Mouse (Mus musculus) heart, adult 18-20 months (tissue): ENCODE results near the gene Tmtc4. TPM values are rescaled to one million over a fixed set of nuclear protein-coding genes. Genes with fewer than 3 reads are reported as not detected.

ENCODE experiments used
- DNase-seq, 2 experiments: peaks; one replicate each; pipeline ENCODE4 v3.0.0; 2021 to 2022; ENCODE audit warnings: mixed read lengths in 1 of 2
- total RNA-seq, 2 experiments: library from RNA; stranded (reverse); gene quantifications; 2 replicates each; pipeline ENCODE4 v1.2.3; 2021

Gene Tmtc4
- total RNA-seq, 2 experiments from 2014 or later: 10.2 TPM

DNA sequence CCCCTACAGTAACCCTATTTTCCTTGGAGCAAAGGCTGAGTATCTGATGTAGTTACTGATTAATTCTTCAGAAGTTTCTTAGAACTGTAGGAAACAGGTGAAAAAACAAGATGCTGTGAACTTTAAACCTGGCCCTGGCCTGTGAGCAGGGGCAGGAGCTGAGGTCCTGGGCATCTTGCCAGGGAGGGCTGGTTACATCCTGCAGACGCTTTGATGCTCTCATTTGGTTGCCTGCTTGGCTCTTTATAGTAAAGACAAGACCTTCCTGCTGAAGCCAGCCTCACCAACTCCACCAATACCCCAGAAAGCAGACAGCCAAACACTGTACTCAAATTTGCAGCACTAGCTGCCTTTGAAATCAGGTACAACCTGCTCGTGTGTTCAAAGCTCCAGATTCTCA is 81.7 kb downstream of the Tmtc4 start:
- peak; percentile 23 to 40 for DNase-seq

DNA sequence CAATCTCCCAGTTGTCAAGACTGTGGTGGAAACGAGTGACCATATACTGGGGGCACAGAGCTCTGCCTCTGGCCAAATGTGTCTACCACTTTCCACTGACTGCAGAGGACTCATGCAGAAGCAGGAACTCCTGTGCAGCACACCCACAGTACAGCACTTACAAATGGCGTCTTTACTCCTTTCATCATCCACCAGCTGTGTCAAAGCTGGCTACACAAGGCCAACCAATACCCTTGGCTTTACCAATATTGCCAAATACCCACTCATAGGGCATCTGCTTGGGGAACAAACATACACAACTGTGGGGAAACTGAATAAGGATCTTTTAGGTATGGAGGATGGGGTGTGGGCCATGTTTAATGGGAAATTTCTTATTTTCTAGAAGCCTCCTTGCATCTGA is 82.1 kb downstream of the Tmtc4 start:
- DNase-seq: no peak

DNA sequence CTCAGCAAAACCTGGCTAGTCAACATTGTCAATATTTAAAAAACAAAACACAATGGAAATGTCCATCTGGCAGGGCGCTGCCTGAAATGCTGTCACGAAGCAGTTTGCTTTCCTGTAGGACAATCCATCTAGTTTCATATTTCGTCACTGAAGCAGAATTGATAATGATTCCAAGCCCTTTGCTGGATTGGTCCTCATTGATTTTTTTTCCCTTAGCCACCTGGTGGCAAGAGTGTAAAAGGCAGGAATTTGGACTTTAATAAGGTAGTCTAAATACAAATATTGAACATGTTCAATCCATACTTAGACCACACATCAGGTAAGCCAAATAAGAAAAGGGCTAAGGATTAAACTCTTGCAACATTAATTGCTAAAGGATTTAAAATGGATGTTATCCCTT is 82.7 kb downstream of the Tmtc4 start:
- no peak for DNase-seq

DNA sequence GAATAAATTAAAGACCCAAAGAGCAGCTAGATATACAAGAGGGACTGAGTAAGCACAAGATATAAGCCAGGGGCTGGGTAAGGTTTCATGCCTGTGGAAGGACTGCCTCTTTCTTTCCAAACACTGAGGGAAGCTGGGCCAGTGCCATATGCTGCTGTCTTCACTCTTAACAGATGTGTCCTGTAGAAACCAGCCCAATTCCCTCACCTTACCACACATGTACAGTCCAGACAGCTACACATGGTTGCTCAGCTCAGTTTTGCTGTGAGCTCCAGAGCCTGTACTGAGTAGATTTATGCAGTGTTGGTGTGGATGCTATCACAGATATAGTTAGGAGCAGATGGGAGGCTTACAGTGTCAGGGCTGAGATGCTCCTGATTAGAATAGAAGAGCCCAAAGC is 83.2 kb downstream of the Tmtc4 start:
- no peak for DNase-seq

DNA sequence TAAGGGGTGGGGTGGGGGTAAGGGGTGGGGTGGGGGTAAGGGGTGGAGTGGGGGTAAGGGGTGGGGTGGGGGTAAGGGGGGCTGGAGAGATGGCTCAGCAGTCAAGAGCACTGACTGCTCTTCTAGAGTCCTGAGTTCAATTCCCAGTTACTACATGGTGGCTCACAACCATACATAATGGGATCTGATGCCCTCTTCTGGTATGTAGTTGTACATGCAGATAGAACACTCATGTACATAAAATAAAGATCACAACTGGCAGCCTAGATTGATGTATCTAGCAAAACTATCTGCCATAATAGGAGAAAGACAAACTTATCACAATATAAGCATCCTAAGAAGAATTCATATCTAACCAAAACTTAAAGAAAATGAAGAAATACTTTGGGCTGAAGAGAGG is 85.3 kb downstream of the Tmtc4 start:
- no peak for DNase-seq

DNA sequence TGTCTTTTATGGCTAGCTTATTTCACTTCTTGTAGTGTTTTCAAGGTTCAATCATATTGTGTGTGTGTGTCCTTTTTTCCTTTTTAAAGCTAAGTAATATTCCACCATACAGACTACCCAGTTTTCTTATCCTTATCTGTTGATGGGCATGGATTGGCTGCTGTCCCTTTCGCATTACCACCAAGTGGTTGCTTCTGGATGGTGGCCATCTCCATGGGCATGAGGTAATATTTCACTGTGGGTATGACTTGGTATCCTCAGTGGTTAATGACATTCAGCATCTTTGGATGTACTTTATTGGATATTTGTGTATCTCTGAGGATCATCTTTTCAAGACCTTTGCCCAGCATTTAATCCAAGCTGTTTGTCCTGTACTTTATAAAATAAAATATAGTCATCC is 87.7 kb downstream of the Tmtc4 start:
- DNase-seq: no peak

DNA sequence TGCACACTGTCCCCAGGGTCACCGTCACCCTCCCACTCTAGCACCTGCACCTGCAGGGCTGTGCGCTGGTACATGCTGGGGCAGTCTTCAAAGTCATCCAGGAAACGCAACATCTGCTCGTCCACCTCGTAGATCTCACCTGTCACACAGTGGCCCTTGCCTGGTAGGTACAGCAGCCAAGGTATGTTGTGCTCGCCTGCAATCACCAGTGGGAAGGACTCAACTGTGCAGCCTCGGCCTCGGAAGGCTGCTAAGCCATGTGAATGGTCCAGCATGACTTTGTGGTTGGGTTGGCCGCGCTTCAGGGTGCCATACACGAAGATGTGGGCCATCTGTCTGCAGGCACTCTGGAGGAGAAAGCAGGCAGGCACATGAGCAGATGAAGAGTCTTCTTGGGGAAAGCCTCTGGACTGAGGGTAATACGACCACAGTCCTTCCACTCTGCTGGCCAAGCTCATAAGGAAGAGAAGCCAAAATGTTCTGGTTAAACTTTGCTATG is 92.3 kb downstream of the Tmtc4 start:
- DNase-seq: no peak

DNA sequence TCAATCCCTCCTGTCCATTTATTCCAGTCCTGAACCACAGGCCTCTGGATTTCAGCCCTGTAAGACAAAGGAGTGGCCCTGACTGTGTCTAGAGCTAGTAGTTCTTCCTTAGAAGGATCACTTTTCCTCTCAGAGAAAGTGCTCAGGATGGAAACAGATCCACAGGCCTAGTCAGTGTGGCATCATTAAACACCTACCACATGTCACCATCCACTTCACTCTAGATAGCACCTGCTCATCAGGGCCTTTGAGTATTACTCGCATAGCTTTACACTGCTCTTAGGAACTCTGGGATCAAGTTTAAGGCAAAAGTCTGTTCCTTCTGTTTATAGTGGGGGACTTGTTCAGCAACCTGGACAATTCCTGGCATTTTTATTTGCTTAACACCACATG is 95.4 kb downstream of the Tmtc4 start:
- DNase-seq: no peak

DNA sequence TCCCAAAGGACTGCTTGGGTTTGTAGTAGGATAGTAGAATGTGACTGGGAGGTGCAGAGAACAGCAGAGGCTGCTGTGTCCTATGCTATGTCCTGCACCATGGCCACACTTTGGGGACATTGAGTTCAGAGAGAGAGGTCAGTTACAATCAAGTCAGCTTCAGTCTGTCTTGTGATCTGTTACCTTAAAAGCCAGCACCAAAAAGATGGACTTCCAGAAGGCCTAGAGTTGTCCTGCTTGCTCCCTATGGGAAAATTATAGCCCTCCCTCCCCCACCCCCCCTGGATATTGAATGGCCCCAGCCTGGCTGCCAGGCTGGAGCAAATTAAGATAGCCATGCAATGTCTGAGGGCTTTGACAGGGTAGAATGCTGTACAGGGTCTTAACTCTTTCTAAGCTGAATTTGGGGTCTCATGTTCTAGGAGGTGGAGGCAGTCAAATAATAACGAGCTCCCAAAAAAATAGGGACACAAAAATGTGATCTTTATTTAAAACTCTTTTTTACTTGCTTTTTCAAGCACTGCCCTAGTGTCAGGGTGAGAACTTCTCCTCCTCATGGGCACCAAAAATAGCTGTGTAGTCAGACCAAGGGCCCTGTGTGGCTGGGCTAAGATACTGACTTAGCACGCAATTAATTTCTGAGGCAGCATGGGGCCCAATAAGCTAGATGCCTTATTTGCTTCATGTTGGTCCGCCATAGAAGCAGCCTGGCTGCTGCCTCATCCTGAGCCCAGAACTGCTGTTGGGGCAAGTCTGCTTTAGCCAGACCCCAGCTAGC is 95.9 kb downstream of the Tmtc4 start:
- DNase-seq: no peak

DNA sequence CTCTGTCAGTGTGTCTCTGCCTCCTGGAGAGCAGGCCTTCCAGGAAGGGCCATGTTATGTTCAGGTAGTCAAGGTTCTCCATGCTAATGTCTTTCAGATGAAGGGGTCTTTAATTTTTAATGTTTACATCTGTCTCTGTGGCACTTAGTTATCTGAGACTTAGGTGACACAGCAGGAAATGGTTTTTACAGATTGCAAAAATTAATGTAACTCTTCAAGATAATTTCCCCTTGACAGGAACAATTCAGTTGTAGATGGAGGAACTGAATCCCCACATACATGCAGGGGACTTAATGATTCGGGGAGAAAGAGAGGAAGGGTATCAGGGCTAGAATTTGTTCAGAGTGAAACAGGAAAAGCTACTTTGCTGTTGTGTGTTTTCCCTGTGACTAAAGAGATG is 96.6 kb downstream of the Tmtc4 start:
- DNase-seq: no peak

DNA sequence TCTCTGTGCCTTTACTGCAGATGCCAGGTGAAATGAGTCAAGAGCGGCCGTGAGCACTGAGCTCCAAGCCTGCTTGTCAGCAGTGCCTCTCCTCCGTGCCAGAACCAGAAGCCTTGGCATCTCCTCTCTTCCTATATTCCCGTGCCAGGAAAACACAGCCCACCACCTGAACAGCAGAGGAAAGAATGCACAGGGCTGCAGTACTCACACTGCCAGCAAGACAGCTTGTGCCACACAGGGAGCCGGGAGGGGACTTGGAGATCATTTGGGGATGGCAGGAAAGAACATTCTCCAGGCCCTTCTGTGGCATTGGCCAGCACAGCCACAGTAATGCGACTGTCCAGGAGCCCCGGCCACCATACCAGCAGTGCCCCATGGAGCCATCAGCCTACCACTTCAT is 97.9 kb downstream of the Tmtc4 start:
- DNase-seq: peak; percentile 29 to 40

DNA sequence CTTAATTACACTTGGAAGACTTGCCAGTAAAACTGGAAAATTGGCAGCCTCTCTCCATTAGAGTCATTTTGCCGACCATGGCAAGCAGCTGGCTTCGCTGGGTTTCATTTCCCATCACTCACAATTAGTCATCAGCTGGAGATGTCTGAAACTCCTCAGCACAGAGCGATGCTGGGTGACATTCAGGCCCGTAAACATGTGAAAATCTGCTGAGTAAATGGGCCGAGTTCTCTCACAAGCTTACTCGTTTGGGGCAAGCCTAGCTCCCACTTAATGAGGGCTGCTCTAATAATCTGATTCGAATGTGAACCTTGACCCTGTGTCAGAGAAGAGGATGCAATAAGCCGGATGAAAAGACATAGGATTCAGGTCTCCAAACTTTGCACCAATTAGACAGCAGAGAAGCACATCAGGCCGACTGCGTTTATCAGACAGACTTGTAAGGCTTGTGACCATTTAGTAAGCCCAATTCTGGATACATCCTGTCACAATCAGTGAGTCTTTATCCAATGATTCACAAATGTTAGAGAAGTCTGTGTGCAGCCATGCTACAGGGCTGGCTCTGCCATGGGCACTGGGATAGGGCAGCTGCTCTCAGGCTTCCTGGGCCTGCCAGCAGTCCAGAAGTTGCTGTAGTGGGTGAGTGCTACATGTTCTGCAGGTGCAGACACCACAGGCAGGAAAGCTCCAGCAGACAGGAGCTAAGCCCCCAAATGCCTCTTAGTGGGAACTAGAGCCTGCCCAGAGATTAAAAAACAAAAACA is 99.8 kb downstream of the Tmtc4 start:
- DNase-seq: peak; percentile 18 to 19

DNA sequence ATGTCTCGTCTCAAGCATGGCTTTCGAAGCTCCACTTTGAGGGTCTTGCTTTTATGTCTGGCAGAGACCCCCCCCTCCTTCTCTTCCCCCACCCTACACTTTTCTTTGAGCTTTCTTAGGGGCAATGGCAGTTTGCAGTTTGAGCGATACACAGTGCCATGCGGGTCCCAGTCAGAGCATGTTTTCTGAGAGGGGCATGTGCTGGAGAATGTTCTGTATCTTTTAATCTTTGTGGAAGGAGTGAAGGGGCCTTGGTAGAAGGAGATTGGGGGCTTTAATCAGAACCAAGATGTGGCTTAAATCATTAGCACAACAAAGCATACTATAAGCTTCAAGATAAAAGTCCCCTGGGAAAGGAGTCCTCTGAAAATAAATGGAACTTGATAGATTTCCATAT is 100.4 kb downstream of the Tmtc4 start:
- DNase-seq: no peak

DNA sequence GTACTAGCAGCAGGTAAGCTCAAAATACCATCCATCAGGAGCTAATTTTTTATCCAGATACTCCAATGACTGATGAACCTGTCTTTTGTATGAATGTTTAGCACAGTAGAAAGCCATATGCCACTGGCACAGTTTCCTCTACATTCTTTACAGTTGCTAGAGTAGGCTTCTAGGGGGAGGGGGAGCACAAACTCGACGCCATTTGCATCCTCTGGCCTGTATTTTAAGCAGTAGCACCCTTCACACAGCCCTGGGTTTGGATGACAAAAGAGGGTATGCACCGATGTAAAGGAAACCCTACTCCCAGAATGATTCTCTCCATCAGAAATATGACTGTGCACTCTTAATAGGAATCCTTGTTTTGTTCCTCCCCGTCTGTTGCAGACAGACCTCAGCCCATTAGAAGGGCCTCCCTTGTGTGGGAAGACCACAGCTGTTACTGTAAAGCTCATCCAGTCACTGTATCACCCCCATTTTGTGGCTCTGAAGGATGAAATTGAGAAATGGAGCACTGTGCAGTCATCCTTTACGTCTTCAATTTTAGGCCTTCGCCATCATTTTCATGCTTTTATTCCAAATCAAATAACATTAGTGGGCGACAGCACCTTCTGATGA is 100.9 kb downstream of the Tmtc4 start:
- DNase-seq: no peak

DNA sequence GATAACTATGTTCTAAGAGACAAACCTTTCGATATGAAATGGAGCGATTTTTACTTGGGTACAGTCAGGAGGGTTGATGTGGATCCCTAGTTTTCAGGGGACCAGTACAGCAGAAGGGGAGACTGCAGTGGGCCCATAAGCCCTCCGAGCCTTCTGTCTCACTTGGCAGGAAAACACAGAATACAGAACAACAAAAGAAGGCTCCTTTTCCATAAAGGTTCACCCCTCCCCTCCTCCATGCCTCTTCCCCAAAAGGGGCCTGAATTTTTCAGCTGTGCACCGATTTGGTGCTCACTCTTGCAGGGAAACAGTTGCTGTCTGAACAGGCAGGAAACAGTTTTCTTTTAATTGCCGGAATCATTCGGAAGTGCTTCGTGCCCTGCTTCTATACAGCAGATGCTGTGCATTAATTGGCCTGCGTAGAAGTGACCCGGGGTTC is 101.6 kb downstream of the Tmtc4 start:
- DNase-seq: no peak

DNA sequence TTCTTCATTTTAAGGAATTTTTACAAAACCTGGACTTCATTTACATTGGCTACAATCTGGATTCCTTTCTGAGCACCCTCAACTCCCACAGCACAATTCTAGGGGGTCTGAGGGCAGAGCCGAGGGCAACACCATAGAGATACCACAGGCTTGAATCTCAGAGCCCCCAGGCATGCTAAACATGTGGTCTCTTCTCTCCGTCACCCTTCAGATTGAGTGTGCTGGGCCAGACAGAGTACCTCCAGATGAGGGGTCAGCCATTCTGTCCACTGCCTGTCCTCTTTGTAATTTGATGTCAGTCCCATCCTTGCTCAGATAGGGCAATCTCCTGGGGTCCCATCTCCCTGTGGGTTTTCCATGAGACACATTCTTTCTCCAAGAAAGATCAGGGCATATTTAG is 102.1 kb downstream of the Tmtc4 start:
- DNase-seq: no peak

DNA sequence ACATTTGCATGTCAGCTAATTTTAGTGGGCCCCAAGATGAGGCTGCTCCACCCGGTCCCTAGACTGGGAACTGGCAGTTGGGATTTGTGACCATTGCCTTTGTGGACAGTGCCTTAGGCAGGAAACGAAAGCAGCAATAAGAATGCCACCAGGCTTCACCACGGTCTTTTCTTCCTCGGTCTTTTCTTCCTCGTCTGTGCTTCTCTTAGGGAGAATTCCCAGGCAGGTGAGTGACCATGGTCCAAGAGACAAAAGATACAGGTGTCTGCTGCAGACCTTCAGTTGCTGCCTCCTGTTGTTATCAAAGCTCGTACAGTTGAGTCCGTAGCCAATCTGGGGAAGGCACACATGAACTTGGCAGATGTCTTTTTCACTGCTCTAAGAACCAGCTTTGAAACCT is 103.5 kb downstream of the Tmtc4 start:
- no peak for DNase-seq

DNA sequence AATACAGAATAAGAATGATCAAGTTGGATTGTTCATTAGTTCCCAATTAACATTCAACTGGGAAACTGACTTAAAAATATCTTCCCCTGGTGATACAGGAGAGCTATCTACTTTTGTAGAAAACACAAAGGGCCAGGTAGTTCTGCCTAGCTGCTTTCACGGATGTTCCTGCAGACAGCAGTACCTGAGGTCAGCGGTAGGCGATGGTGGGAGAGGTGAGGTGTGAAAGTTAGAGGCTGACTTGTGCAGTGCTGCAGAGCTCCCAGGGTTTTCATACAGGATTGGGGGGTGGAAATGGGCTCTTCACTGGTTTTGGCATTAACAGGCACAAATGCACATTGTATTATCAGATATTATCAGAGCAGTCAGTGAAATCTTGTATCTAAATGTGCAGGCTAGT is 106.0 kb downstream of the Tmtc4 start:
- no peak for DNase-seq

DNA sequence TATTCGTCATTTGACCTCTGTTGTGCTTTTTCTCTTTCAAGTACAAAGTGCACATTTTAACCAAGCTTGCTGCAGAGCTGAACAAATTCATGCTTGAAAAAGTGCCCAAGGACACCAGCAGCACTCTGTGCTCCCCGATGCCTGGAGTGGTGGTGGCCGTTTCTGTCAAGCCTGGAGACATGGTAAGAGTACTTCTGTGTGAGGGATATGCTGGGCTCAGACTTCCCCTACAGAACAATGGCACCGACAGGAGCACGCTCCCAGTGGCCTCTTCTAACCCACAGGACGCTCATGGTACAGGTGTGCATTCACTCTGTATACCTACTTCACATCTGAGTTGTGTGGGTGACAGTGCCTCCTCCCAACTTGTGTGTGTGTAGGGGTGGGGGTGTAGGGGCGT is 107.1 kb downstream of the Tmtc4 start:
- DNase-seq: no peak

DNA sequence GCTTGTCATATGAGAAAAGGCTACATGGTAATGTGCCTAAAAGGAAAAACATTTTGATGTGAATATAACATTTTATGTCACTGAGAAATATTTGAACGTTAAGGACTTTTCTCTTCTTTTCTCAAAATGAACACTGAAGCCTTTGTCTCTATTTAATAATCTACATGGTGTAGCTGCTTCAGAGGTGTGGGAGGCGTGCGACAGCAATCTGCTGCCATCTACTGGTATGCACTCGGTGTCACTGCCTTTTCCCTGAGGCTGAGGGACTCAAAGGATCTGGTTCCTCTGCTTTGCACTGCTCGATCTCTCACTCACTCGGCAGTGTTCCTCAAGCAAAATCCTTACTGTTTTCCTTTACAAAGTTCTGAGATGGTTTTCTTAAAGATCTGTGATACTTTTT is 107.7 kb downstream of the Tmtc4 start:
- DNase-seq: peak; percentile 60 to 76

DNA sequence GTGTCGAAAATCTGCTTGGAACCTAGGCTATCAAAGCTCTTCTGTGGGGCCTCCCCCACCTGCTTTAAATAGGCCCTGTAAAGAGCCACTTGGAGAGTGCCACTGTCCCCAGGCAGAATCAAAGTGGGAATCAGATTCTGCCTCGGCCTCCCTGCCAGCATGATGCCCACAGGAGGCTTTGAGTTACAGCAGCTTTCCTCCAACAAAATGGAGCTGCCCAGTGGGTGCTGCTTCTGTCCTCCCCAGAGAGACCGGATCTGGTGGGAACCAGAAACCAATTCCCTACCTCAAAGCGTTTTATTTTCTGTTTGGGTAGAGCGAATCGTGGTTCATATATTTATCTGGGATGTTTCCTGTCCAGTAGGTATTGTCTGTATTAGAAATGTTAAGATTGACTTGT is 108.2 kb downstream of the Tmtc4 start:
- no peak for DNase-seq

DNA sequence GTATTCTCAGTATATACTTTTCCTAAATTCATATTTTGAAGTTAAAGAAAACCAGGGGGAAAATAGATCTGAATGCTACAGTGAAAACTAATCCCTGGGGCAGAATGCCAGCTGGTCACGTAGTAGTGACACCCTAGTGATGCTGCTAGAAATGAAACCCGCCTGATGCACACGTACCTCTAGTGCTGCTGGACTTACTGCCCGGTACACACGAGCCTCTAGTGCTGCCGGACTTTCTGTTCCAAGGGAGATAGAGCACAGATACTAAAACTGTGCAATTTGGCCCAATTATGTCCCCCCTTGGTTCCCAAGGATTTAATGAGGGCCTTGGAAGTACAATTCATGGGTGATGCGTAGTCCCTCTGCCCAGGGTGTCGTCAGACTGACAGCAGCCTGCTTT is 108.8 kb downstream of the Tmtc4 start:
- DNase-seq: no peak

DNA sequence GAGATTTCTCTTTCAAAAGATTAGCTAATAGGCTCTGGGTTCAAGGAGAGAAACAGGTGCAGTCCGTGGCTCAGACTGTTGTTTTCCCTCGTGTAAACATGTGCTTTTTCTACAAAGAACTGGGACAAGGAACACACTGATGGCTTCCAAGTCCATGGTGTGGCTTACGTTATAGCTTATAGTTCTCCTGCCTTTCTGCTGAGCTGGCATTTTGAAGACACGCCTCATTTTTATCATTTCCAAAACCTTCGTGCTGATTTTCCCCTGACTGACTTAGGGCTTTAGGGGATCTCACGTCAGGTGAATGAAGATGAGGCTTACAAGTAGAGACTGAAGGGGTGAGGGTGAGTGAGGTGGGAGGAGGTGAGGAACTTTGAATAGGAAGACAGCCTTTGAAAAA is 111.2 kb downstream of the Tmtc4 start:
- DNase-seq: no peak
